Mouse (Mus musculus): ENCODE results near the gene Tcf7l2. TPM values are rescaled to one million over a fixed set of nuclear protein-coding genes. Genes with fewer than 3 reads are reported as not detected.

Gene Tcf7l2
- total RNA-seq, 4 experiments from 2014 or later = 9.6 to 12.4 (median 11.5) TPM

DNA sequence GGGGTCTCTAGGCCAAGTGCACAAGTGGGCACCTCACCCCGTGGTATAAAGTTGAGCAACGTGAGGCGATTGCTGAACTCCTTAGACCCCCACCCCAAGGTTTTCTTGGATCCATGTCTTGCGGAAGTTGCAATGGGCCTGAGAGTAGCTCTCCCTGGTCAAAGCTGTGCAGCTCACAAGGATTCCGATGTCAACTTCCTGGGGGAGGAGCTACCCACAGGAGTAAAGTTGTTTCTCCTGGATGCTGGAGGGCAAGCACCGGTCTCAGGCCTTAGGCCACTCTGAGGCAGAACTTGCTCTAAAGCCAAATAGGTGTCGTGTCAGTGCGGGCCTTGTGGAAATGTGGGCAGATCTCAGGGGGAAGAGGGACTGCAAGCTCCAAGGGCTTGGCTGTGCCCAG, 12.2 kb upstream of the Tcf7l2 start:
- no peak for DNase-seq (ENCODE audit: low spot score in 2 of 2)

GRCm38 (mm10) chr19:55732499-55732898, 9.1 kb upstream of the Tcf7l2 start:
- DNase-seq (ENCODE audit: low spot score in 2 of 2) = no peak

- no peak for DNase-seq (ENCODE audit: low spot score in 2 of 2)
These were observed 8.6 kb upstream of the Tcf7l2 start for GRCm38 (mm10) chr19:55732994-55733393.

DNA sequence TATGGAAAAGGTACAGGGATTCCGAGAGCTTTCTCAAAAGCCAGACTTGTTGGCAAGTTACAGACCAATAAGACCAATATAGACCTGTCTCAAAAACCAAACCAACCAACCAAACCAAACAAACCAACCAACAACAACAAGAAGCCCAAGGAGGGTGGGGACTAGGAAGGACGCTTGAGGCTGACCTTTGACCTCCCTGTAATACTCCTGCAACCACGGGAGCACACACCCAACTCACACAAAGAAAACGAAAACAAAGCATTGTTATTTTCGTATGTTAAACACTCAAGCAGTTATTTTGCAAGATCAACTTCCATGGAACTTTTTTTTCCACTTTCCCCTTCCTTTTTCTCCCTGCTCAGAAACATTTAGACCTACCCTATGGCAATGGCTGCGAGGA, 5.6 kb upstream of the Tcf7l2 start:
- no peak for DNase-seq (ENCODE audit: low spot score in 2 of 2)

DNA sequence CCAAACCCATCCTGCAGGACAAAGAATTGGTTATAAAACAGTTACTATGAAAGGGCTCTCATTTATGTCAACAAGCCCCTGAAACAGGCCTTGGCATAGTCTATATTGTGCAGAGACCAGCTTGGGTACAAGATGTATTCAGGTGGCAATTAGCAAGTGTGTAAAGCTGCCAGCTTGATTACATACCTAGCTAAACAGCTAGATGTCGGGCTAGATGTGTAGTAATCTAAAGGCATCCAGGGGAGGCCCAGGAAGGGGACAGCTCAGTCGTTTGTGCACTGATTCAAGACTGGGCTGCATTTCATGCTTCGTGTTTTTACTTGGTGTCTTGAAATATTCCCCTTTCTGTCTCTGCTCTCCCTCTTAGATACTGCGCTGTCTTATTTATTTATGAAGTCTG, 1.9 kb upstream of the Tcf7l2 start:
- no peak for DNase-seq (ENCODE audit: low spot score in 2 of 2)

GRCm38 (mm10) chr19:55740753-55741438, 724 bp upstream of the Tcf7l2 start:
- DNase-seq (ENCODE audit: low spot score in 2 of 2) = no peak

GRCm38 (mm10) chr19:55742386-55743000, 873 bp downstream of the Tcf7l2 start:
- no peak for DNase-seq (ENCODE audit: low spot score in 2 of 2)

DNA sequence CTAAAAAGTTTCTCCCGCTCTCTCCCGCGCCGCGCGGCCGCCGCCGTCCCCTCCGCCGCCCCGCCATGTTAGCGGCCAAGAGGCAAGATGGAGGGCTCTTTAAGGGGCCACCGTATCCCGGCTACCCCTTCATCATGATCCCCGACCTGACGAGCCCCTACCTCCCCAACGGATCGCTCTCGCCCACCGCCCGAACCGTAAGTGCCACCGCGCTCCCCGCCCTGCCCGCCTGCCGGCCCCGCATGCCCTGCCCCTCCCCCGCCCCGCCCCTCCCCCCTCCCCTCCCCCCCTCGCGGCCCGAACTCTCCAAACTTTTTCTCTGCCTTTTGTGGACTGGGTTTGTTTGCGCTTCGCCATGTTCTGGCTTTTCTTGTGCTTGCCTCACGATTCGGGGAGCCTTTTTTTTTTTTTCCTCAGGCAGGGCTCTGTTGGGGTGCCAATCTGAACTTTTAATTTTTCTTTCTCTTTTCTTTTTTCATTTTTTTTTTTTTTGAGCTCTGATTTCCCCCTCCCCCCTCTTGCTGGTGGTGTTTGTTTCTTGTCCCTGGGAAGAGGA, 1.5 kb downstream of the Tcf7l2 start:
- DNase-seq (ENCODE audit: low spot score in 2 of 2) = no peak

GRCm38 (mm10) chr19:55743557-55744441, 2.2 kb downstream of the Tcf7l2 start:
- DNase-seq (ENCODE audit: low spot score in 2 of 2) = no peak

DNA sequence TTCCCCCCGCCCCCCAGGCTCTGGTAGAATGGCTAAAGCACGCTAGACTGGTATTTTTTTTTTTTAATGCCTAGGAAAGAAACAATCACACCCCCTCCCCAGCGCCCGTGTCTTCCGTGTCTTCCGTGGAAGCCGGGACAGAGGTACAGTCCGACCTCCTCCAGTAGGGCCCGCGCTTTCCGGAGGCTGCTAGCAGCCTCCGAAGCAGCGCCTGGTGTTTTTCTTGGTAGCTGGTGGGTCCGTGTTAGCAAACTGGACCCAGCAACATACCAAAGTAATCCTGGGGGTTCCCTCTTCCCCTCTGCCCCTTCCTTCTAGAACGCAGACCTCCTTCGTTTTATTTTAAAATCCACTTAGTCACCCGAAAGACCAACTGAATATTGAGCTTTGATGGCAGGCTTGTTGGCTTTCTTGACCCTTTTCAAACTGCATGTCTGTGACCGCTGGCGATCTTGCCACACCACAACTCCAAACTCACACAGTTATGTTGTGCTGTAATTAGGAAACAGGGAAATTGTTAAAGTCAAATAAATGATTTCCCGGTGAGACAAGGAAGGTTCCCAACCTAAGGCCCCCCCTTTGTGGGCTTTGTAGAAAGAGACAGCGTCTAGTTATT, 3.1 kb downstream of the Tcf7l2 start:
- no peak for DNase-seq (ENCODE audit: low spot score in 2 of 2)

- no peak for DNase-seq (ENCODE audit: low spot score in 2 of 2)
These were observed 3.6 kb downstream of the Tcf7l2 start for GRCm38 (mm10) chr19:55745192-55745578.

DNA sequence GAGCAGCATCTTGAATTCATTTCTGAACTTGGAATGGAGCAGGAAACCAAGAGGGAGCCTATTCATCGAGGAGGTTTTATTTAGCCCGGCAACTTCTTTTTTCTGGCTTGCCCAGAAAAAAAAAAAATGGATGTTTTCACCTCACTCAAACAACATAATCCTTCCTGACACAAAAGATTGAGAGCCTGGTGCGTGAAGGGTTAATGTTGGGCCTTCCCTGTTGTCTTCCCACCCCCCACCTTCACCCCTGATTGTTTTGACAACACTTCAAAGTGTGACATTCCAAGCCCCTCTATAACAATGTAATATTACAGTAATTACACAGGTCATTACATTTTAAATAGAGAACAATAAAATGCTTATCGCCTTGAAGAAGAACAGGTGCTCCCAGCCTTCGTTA, 4.6 kb downstream of the Tcf7l2 start:
- no peak for DNase-seq (ENCODE audit: low spot score in 2 of 2)

DNA sequence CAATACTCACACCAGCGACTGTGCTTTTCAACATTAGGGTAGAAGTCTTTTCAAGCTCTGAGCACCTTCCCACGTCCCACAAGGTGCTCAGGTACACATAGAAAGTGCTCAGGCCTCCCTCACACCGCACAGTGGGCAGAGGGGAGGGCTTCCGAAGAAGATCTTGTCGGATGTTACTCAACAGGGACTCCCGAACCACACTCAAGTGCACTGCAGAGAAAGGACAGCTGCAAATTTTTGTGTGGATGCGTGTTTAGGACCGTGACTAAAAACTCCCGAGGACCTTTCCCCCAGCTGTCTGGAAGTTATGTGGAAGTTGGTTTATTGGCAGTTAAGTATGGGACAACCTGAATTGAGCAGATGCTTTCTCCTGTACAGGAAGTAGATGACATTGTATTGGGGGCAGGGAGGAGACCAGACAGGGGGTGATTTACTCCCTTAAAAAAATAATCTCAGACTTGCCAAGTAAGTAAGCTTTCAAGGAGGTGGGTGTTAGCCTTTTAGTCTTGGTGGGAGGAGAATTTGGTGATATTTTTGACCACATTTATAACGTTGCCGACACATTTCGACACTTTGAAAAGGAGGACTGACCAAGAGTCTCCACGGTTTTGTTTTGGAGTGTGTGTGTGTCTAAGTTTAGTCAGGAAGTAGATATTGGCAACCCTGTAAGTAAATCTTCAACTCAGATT, 5.8 kb downstream of the Tcf7l2 start:
- no peak for DNase-seq (ENCODE audit: low spot score in 2 of 2)

DNA sequence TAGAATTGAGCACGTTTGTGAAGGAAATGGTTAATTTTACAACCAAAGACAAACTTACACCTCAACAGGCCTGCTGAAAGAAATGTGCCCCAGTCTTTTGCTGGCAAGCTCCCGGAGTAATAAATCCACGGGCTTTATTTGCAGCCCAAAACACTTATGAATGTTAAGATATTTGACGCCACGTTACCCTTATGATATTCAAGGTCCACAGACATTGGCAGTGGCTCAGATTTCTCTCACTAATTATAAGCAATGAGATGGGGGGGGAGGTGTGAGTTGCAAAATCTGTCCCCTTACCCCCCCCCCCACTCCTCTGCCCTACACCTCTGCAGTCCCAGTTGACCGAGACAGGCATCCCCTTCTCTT, 6.3 kb downstream of the Tcf7l2 start:
- no peak for DNase-seq (ENCODE audit: low spot score in 2 of 2)

DNA sequence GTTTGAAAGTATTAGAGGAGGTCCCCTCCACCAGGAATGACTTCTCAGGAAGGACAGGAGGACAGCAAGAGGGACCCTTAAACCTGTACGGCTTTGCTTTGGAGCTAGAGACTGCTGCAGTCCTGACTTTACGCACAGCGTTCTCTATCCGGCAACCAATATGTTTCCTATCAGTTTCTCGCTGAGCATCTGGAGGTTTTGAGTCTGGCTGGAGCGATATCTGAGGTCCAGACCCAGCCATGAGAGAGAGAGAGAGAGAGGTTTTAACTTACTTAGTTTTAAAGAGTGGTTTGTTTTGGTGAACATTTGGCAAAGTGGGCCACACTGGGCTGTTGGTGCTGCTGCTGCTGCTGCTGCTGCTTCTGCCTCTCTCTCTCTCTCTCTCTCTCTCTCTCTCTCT, 7.2 kb downstream of the Tcf7l2 start:
- DNase-seq (ENCODE audit: low spot score in 2 of 2) = no peak

DNA sequence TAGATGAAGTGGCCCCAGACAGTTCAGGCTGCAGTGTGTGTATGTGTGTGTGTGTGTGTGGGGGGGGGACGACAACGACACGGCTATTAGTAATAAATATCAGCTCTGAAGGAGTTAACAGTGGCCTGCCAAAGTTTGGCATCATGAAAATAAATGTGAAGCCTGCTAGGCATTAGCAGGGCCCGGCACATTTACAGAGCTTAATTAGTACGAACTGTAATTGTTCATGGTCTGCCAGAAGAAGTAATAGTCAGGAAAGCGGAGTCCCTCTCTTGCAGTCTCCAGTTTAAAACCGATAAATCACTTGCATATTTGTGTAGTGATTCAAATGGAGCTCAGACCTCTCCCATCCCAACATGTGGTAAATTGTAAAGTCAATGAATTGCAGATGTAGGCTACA, 7.9 kb downstream of the Tcf7l2 start:
- no peak for DNase-seq (ENCODE audit: low spot score in 2 of 2)

- no peak for DNase-seq (ENCODE audit: low spot score in 2 of 2)
These were observed 8.4 kb downstream of the Tcf7l2 start for GRCm38 (mm10) chr19:55750048-55750447.

- no peak for DNase-seq (ENCODE audit: low spot score in 2 of 2)
These were observed 8.8 kb downstream of the Tcf7l2 start for GRCm38 (mm10) chr19:55750465-55750864.

DNA sequence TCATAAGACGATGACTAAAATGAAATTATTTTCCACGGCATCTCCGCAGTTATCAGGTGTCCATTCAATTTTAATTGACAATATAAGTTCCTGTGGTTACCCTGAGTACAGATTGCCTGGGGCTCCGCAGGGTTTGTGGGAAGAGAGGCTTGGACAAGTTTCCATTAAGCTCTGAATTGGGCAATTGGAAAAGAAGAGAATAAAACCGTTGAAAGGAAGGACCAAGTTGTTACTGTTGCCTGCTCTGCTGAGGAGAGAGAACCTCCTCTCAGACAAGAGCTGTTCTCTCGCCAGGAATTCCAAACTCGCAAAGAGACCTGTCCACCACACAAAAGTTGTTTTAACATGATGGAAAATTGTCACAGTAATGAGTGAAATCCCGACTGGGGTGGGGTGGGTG, 11.2 kb downstream of the Tcf7l2 start:
- DNase-seq (ENCODE audit: low spot score in 2 of 2) = no peak

GRCm38 (mm10) chr19:55754303-55754702, 12.7 kb downstream of the Tcf7l2 start:
- no peak for DNase-seq (ENCODE audit: low spot score in 2 of 2)

- no peak for DNase-seq (ENCODE audit: low spot score in 2 of 2)
These were observed 13.8 kb downstream of the Tcf7l2 start for GRCm38 (mm10) chr19:55755462-55755861.
